Mouse (Mus musculus) testis, postnatal 10 days (tissue): Measurements from ENCODE around the gene Stbd1.

ENCODE experiments used
- DNase-seq: peaks from one replicate; pipeline ENCODE4 v3.0.0; 2021; ENCODE audit warnings: low spot score

The Stbd1 gene

GRCm38 (mm10) chr5:92640861-92641260, 38.0 kb downstream of the Stbd1 start:
- DNase-seq = no peak
